Mouse (Mus musculus) layer of hippocampus, adult 2 months (tissue): Measurements from ENCODE around the gene Dusp10. TPM values are rescaled to one million over a fixed set of nuclear protein-coding genes. Genes with fewer than 3 reads are reported as not detected.

ENCODE experiments used
- DNase-seq, 2 experiments: peaks; one replicate each; pipeline ENCODE4 v3.0.0; 2022; ENCODE audit warnings: low spot score in 2 of 2
- H3K27ac ChIP-seq: fragments of 200-600 bp; 2 replicates; pipeline ENCODE4 v1.8.1; 2022
- H3K4me3 ChIP-seq: fragments of 200-600 bp; 2 replicates; pipeline ENCODE4 v1.8.1; 2022; ENCODE audit warnings: mild to moderate bottlenecking
- CTCF ChIP-seq: fragments of 200-600 bp; conservative IDR thresholded peaks from 2 replicates; pipeline ENCODE4 v1.8.1; 2022; ENCODE audit warnings: antibody characterized with exemption, mild to moderate bottlenecking, moderate library complexity
- total RNA-seq, 2 experiments: library from RNA; stranded (reverse); gene quantifications; 2 replicates each; pipeline ENCODE4 v1.2.3; 2021

Dusp10 gene
- total RNA-seq, 2 experiments from 2014 or later: 4.9 to 5.3 TPM

DNA sequence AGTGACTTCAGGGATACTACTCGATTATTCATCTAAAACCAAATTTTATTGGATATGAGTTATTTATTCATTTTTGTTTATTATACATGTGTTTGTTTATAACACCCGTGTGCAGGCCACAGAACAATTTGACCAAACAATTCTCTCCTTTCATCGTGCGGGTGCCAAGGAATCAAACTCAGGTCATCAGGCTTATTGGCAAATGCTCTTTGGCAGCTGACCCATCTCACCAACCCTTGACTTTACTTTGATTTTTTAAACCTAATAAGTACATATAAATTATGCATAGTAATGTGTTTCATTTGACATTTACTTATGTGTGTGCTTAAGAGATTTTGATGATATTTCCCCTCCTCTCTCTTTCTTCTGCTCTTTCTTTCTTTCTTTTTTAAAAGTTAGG lies 94.3 kb downstream of the Dusp10 start:
- Histone ChIP-seq H3K27ac (no peak overlapping the region), H3K4me3 (no peak overlapping the region)
- no peak for DNase-seq
- no peak for TF ChIP-seq CTCF

DNA sequence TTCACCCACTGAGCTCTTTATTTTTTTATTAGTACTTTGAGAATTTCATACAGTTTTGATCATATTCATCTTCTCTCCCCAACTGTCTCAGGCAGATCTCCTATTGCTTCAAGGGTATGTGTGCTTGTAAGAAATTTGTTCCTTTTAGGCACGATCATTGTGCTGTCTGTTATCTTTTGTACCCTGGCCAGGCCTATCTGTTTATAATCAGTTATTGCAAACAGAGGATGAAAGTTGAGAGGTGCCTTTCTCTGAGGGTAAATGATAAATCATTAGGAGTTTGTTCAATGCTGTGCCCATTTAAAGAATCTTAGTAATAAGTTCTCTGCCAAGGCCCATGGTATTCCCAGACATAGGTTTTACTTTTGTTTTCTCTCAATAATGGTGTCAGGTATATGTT lies 95.2 kb downstream of the Dusp10 start:
- TF ChIP-seq CTCF: no peak
- no peak for DNase-seq
- Histone ChIP-seq H3K4me3 (no peak overlapping the region), H3K27ac (no peak overlapping the region)

DNA sequence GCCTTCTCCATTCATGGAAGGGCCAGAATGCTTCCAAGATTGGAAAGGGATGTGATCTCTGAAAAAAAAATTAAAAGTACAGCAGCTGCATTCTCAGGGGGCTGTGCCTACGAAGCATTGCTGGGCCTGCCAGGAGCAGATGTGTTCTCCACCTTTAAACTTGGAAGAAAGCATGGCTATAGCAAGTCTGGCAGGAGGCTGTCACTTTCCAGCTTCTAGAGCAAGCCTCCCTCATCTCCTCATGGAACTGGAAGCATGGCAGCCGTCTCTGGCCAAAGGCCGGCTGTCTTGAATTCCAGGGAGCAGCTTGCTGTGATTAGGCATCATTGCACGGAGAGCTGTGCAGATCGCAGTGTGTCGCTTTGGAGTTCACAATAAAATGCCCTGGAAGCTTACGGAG lies 104.5 kb downstream of the Dusp10 start:
- no peak for TF ChIP-seq CTCF
- DNase-seq: no peak
- Histone ChIP-seq H3K4me3 (no peak overlapping the region), H3K27ac (no peak overlapping the region)

DNA sequence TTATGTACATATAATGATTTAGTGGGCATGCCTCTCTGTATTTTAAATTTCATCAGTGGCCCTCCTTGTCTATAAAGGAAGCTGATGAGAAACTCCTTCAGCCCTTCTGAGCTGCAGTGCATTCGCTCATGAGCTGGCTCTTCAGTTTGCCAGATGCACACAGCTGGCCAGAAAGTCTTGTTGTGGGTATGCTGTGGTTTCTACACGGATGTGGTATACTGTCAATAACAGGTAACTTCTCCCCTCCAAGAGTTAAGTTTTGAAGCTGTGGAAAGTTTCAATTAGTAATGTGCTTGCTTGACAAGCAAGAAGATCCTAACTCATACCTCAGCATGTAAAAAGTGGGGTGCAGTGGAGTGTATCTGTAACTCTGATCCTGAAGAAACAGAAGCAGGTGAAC lies 104.9 kb downstream of the Dusp10 start:
- no peak for DNase-seq
- H3K4me3 ChIP-seq: no peak overlapping the region
- H3K27ac ChIP-seq: no peak overlapping the region
- TF ChIP-seq CTCF: no peak

DNA sequence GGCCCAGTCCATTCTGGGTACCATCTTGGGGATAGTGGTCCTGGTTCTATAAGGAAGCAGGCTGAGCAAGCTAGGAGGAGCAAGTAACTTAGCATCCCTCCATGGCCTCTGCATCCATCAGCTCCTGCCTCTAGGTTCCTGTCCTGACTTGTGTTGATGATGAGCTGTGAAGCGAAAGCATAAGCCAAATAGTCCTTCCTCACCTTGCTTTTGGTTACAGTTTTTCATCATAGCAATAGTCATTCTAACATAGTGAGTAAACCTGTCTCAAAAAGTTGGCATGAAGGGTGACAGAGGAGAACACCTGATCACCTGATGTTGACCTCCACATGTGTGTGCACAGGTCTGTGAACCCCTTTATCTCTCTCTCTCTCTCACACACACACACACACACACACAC lies 105.5 kb downstream of the Dusp10 start:
- DNase-seq: no peak
- no peak overlapping the region for H3K4me3 ChIP-seq
- no peak overlapping the region for H3K27ac ChIP-seq
- TF ChIP-seq CTCF: no peak

Other genes starting within 250 kb of the Dusp10 start
- gene 1700056E22Rik, start 21.0 kb downstream of the Dusp10 start, total RNA-seq: not detected